Mouse (Mus musculus) T-helper 1 cell (primary cell): ENCODE results near the gene Mrln.

Experiments used
- in situ Hi-C: fragments of 300-600 bp; cut with MboI, MseI; formaldehyde crosslinking; loops from one replicate; pipeline ENCODE4 v1.15.1; 2025; ENCODE audit warnings: high pct_unique_total_duplicates

Gene Mrln

GRCm38 (mm10) chr10:70254666-70255065 is 50.2 kb downstream of the Mrln start:
- in situ Hi-C loops, result no loop called here

GRCm38 (mm10) chr10:70255601-70256210 is 51.2 kb downstream of the Mrln start:
- in situ Hi-C loops, result no loop called here

GRCm38 (mm10) chr10:70257029-70257428 is 52.6 kb downstream of the Mrln start:
- in situ Hi-C loops, result no loop called here

DNA sequence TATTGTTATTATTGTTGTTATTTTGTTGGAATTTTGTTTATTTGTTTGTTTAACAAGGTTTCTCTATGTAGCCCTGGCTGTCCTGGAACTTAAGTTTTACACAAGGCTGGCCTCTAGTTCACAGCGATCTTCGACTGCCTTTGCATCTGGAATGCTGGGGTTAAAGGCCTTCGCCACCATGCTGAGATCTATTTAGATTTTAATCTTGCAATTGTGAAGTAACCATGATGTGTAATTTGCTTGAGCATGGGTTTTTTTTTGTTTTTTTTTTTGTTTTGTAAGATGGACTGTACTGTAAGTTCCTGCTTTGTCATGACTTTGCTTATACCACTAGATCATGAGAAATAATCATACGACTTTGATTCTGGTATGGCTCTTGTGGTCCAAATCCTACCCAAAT is 56.4 kb downstream of the Mrln start:
- in situ Hi-C loops, result no loop called here

DNA sequence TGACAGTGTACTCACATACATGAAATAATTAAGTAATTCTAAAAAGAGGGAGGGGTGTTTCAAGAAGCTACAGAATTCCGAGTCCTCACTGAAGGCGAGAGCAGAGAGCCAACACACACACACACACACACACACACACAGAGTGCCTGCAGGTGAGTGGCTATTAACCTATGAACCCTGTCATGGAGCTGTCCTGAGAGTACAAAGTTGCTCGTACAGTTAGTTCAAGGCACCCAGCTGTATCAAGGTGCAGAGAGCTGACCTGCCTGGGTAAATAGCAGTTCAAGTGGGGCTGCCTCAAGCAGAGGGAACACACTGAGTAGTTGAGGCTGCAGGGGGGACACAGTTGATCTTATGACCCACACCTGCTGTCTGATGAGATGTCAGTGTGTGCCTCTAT is 57.6 kb downstream of the Mrln start:
- in situ Hi-C loops, result no loop called here

DNA sequence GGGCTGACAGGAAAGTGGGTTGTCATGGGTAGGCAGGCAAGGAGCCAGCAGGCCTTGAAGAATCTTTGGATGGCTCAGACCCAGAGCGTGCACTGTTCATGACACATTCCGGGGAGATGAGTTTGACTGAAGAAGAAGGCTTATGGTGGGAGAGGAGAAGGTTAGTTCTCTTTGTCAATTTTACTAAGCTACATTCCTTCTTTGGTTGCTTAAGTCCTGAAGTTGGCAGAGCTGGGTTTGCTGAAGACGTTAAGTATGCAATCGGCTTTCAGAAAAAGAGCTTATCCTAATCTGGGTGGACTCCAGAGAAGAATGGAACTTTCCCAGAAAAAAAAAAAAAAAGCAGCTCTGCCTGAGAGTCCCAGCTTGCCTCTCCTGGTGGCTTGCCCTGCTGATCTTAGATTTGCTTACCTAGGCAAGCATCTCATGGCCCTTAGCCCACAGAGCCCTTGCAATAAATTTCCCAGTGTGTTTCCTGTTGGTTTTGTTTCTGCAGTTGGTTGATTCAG is 59.3 kb downstream of the Mrln start:
- in situ Hi-C loops, result no loop called here

GRCm38 (mm10) chr10:70264337-70265036 is 60.0 kb downstream of the Mrln start:
- in situ Hi-C loops, result no loop called here

GRCm38 (mm10) chr10:70266501-70266900 is 62.0 kb downstream of the Mrln start:
- in situ Hi-C loops, result no loop called here

DNA sequence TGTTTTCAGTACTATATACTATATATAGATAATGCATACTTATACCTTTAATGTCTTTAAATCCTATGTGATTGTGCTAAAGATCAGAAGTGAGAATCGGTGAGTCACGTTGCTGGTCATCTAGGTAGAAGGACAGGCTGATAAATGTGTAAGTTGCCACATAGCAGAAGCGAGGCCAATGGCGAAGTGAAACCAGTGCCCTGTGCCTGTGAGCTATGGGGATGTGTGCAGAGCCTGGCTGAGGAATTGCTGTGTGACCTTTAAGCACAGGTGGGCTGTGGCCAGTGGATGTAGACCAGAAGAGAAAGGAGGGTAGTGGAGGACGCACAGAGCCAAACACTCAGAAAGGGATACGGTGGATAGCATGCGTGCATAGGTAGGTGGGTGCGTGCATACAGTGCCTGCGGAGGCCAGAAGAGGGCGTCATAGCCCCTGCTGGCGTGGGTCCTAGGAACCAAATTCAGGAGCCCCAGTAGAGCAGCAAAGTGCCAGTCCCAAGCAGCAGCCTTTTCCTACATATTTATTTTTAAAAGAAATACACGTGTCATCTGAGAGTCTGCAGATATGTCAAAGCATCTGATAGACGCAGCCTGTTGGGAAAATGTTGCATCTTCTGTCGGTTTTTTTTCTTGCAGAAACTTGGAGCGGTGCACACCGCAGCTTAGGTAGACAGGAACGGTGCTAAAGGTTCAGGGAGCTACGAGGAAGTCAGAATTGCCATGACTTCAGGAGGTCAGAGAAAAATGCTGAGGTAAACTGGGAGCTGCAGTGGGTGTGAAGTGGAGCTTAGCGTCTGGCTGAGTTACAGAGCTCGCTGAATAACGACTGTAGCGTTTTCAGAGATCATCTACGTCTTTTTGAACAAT is 64.3 kb downstream of the Mrln start:
- in situ Hi-C loops, result no loop called here
